Mouse (Mus musculus) embryonic facial prominence, embryonic 13.5 days (tissue): ENCODE measurements around the gene Slc25a10. TPM values are rescaled to one million over a fixed set of nuclear protein-coding genes. Genes with fewer than 3 reads are reported as not detected.

Experiments used
- ATAC-seq: fragments of 200-750 bp; cut with Nextera tagmentation; 2 replicates; pipeline ENCODE4 v1.8.0; 2017; ENCODE audit warnings: low read depth; ENCODE audit not compliant: insufficient number of reproducible peaks, insufficient read depth, low FRiP score, low TSS enrichment
- H3K27ac ChIP-seq: fragments of 300-500 bp; sonication (generic); 2 replicates; pipeline ENCODE4 v1.5.1; 2015; ENCODE audit warnings: moderate library complexity, mild to moderate bottlenecking, inconsistent platforms
- H3K27me3 ChIP-seq: fragments of 300-500 bp; sonication (generic); 2 replicates; pipeline ENCODE4 v1.6.1; 2015; ENCODE audit warnings: mild to moderate bottlenecking, inconsistent platforms
- H3K36me3 ChIP-seq: fragments of 300-500 bp; sonication (generic); 2 replicates; pipeline ENCODE4 v1.6.1; 2015; ENCODE audit warnings: mild to moderate bottlenecking, inconsistent platforms
- H3K4me1 ChIP-seq: fragments of 300-500 bp; sonication (generic); 2 replicates; pipeline ENCODE4 v1.6.1; 2015; ENCODE audit warnings: inconsistent platforms
- H3K4me2 ChIP-seq: fragments of 300-500 bp; sonication (generic); 2 replicates; pipeline ENCODE4 v1.6.1; 2015; ENCODE audit warnings: moderate library complexity, mild to moderate bottlenecking, inconsistent platforms
- H3K4me3 ChIP-seq: fragments of 300-500 bp; sonication (generic); 2 replicates; pipeline ENCODE4 v1.5.1; 2015; ENCODE audit warnings: mild to moderate bottlenecking, inconsistent platforms
- H3K9ac ChIP-seq: fragments of 300-500 bp; sonication (generic); 2 replicates; pipeline ENCODE4 v1.6.1; 2015; ENCODE audit warnings: mild to moderate bottlenecking, inconsistent platforms
- H3K9me3 ChIP-seq: fragments of 300-500 bp; sonication (generic); 2 replicates; pipeline ENCODE4 v1.6.1; 2016; ENCODE audit warnings: inconsistent platforms
- WGBS: fragments of 180-500 bp; shearing (Covaris S2); methylation state at CpG from one replicate; pipeline ENCODE4 v1.1.7; 2015; ENCODE audit warnings: mixed read lengths; 5-methylcytosine and 5-hydroxymethylcytosine counted together
- polyA plus RNA-seq: library from polyadenylated mRNA; unstranded; fragments of >200 nt; fragmentation: Nextera tagmentation; extraction: Ambion mirVana; gene quantifications from 2 replicates; pipeline ENCODE4 v1.2.1, GENCODE M21; 2015

Gene Slc25a10
- polyA plus RNA-seq, 1 experiment from 2014 or later = 54.3 TPM

- WGBS = 8% methylated on average over 47 of the region's 62 CpGs
- ATAC-seq = no peak
These were observed 38.7 kb downstream of the Slc25a10 start, which contains the start of gene Gcgr for GRCm38 (mm10) chr11:120530085-120530964. Gcgr (plus strand) TSS chr11:120530699.

GRCm38 (mm10) chr11:120531646-120532045, 40.0 kb downstream of the Slc25a10 start:
- Histone ChIP-seq H3K4me3 (no peak overlapping the region), H3K27ac (no peak overlapping the region), H3K9me3 (no peaks in the 10 kb centered on the region), H3K36me3 (no peaks in the 10 kb centered on the region), H3K4me2 (no peak overlapping the region), H3K9ac (no peak overlapping the region), H3K4me1 (peaks cover 17% of the 10 kb centered on the region), H3K27me3 (peaks cover 78% of the 10 kb centered on the region)
- ATAC-seq = no peak
- 24% methylated on average over 9 of the region's 9 CpGs for WGBS

More at GRCm38 (mm10) chr11:120530085-120530964, 38.7 kb downstream of the Slc25a10 start, which contains the start of gene Gcgr:
- H3K4me2 ChIP-seq = peak within 1 kb of the TSS; percentile 87
- no peak within 1 kb of the TSS for H3K27ac ChIP-seq
- H3K27me3 ChIP-seq = peaks cover 77% of the 10 kb centered on the region
- peak within 1 kb of the TSS; percentile 48 for H3K4me3 ChIP-seq
- no peaks in the 10 kb centered on the region for H3K36me3 ChIP-seq
- peaks cover 17% of the 10 kb centered on the region for H3K4me1 ChIP-seq
- H3K9me3 ChIP-seq = no peaks in the 10 kb centered on the region
- peak within 1 kb of the TSS; percentile 75 for H3K9ac ChIP-seq

- no peak overlapping the region for H3K4me2 ChIP-seq
- H3K36me3 ChIP-seq = no peaks in the 10 kb centered on the region
- no peak overlapping the region for H3K27ac ChIP-seq
- peaks cover 60% of the 10 kb centered on the region for H3K27me3 ChIP-seq
- peaks cover 21% of the 10 kb centered on the region for H3K4me1 ChIP-seq
- WGBS = 85% methylated on average over 8 of the region's 8 CpGs
- ATAC-seq = no peak
- no peak overlapping the region for H3K9ac ChIP-seq
- H3K4me3 ChIP-seq = no peak overlapping the region
- H3K9me3 ChIP-seq = no peaks in the 10 kb centered on the region
These were observed 42.5 kb downstream of the Slc25a10 start for GRCm38 (mm10) chr11:120534093-120534492.

GRCm38 (mm10) chr11:120535145-120535544, 43.5 kb downstream of the Slc25a10 start:
- Histone ChIP-seq H3K4me3 (no peak overlapping the region), H3K4me2 (no peak overlapping the region), H3K36me3 (no peaks in the 10 kb centered on the region), H3K27me3 (peaks cover 49% of the 10 kb centered on the region), H3K9ac (no peak overlapping the region), H3K4me1 (peaks cover 29% of the 10 kb centered on the region), H3K27ac (no peak overlapping the region), H3K9me3 (no peaks in the 10 kb centered on the region)
- WGBS = 68% methylated on average over 3 of the region's 3 CpGs
- no peak for ATAC-seq

DNA sequence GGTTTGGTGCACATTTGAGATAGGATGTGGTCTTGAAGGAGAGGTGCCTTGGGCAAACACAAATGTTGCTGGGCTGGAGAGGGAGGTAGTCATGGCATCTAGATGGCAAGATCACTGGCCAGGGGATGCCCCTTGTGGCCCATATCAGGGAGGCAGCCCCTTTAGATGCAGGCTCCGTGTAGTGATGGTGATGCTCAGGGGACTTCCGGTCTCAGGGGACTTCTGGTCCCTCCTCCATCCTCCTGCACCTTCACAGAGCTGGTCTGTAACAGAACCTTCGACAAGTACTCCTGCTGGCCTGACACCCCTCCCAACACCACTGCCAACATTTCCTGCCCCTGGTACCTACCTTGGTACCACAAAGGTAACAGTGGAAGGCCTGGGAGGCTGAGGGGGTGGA, 44.2 kb downstream of the Slc25a10 start:
- Histone ChIP-seq H3K36me3 (no peaks in the 10 kb centered on the region), H3K27ac (no peak overlapping the region), H3K9ac (no peak overlapping the region), H3K9me3 (no peaks in the 10 kb centered on the region), H3K4me3 (no peak overlapping the region), H3K27me3 (peaks cover 42% of the 10 kb centered on the region), H3K4me2 (no peak overlapping the region), H3K4me1 (peaks cover 23% of the 10 kb centered on the region)
- no peak for ATAC-seq
- whole genome bisulfite sequencing = 65% methylated on average over 3 of the region's 3 CpGs

DNA sequence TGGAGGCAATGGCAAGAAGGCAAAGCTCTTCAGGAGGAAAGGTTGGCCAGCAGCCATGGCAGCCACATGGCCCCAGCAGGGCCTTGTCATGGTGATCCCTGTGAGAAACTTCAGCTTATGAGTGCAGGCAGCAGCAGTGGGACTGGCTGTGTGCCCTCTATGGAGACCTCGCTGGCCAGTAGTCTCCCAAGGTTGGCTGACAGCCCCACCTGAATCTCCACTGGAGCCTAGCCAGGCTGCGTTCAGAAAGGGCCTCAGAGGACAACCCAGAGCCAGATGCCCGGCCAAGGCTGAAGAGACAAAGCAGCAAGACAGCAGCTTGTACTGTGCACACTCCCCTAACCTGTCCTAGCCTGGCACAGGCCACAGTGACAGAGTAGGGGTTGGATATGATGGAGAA, 46.8 kb downstream of the Slc25a10 start:
- Histone ChIP-seq H3K4me1 (peaks cover 14% of the 10 kb centered on the region), H3K27ac (no peak overlapping the region), H3K4me3 (no peak overlapping the region), H3K27me3 (peaks cover 16% of the 10 kb centered on the region), H3K9ac (no peak overlapping the region), H3K9me3 (no peaks in the 10 kb centered on the region), H3K4me2 (no peak overlapping the region), H3K36me3 (peaks cover 22% of the 10 kb centered on the region)
- ATAC-seq = no peak; the same call in 1 of the 2 replicates
- 82% methylated on average over 3 of the region's 3 CpGs for WGBS

- Histone ChIP-seq H3K4me1 (peaks cover 14% of the 10 kb centered on the region), H3K27ac (no peak overlapping the region), H3K9ac (no peak overlapping the region), H3K36me3 (peaks cover 26% of the 10 kb centered on the region), H3K9me3 (no peaks in the 10 kb centered on the region), H3K4me2 (no peak overlapping the region), H3K27me3 (peaks cover 15% of the 10 kb centered on the region), H3K4me3 (no peak overlapping the region)
- 54% methylated on average over 8 of the region's 8 CpGs for WGBS
- ATAC-seq = no peak
These were observed 47.3 kb downstream of the Slc25a10 start for GRCm38 (mm10) chr11:120538955-120539284.

DNA sequence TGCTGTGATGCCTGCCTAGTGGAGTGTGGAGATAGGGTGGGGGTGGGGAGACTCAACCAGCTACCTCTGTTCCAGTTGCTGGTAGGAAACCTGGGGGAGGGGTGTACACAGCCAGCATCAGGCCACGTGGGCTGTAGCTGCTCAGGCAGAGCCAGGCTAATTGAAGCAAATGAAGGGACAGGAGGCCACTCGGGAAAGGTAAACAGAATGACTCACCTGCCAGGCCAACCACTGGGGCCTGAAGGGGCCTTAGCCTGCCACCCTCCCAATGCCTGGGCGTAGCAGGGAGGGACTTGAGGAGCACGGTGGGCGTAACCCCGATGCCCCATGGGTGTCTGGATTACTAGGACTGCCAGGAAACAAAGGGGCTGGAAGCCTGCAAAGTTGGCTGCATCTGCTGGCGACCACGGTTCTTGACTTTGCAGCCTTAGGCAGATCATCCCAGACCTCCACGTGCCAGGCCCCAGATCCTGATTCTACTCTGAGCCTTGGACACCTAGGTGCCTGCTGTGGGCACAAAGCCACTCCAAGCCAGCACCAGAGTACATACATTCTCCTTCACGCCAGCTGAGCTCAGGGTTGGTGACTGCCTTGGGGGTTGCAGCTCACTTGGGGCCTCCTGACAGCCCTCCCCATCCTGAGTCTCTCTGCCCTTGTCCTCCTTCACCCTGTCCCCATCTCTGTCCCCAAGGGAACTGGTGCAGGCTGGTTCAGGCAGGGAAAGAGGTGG, 47.8 kb downstream of the Slc25a10 start:
- no peak overlapping the region for H3K4me3 ChIP-seq
- peaks cover 31% of the 10 kb centered on the region for H3K36me3 ChIP-seq
- ATAC-seq = no peak
- peaks cover 14% of the 10 kb centered on the region for H3K4me1 ChIP-seq
- H3K27me3 ChIP-seq = peaks cover 10% of the 10 kb centered on the region
- WGBS = 18% methylated on average over 10 of the region's 10 CpGs
- H3K9ac ChIP-seq = peak overlapping the region; percentile 41
- no peaks in the 10 kb centered on the region for H3K9me3 ChIP-seq
- H3K27ac ChIP-seq = peak overlapping the region; percentile 48
- H3K4me2 ChIP-seq = 0 out of 2 replicates have a peak overlapping the region, but pooled peaks have one; percentile 3

- Histone ChIP-seq H3K27ac (no peak overlapping the region), H3K4me1 (peaks cover 19% of the 10 kb centered on the region), H3K4me2 (no peak overlapping the region), H3K36me3 (peaks cover 48% of the 10 kb centered on the region), H3K9me3 (no peaks in the 10 kb centered on the region), H3K27me3 (no peaks in the 10 kb centered on the region), H3K9ac (no peak overlapping the region), H3K4me3 (no peak overlapping the region)
- 41% methylated on average over 4 of the region's 4 CpGs for WGBS
- no peak for ATAC-seq
These were observed 50.3 kb downstream of the Slc25a10 start for GRCm38 (mm10) chr11:120541907-120542306.

DNA sequence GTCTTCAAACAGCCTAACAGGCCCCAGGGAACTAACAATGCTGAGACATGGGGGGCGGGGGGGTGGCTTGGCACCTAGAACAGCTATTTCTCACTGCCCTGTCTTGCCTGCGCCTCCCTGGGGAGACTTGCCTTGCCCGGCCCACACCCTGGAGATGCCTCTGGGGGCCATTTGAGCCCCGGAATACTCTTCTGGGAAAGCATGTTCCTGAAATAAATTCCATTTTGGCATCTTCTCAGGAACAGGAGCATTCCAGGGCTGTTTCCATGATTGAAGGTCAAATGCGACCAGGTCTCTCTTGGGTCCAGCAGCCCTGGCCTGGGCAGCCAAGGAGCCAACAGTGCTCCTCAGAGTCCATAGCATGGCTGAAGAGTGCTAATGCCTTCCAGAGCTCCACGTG, 50.7 kb downstream of the Slc25a10 start:
- no peak for ATAC-seq
- Histone ChIP-seq H3K4me1 (peaks cover 21% of the 10 kb centered on the region), H3K27ac (no peak overlapping the region)

DNA sequence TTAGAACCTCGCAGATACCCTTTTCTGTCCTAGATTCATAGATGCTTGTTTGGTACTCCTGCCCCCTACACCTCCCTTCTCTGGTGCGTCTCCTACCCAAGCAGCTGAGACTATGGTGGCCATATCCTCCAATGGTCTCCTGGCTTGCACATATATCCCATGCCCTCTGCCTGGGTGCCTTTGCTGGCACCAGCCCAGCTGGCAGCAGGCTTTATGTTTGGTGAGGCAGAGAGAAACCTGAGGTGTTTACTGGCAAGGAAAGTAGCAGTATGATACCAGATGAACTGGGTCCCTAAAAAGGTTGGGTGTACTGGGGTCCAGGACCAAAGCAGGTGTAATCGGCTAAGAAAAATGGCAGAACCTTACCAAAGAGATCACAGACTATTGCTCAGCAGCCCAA, 54.3 kb downstream of the Slc25a10 start:
- Histone ChIP-seq H3K27me3 (no peaks in the 10 kb centered on the region), H3K9me3 (no peaks in the 10 kb centered on the region), H3K4me3 (no peak overlapping the region), H3K9ac (no peak overlapping the region), H3K4me1 (peaks cover 32% of the 10 kb centered on the region), H3K27ac (no peak overlapping the region), H3K4me2 (no peak overlapping the region), H3K36me3 (peaks cover 48% of the 10 kb centered on the region)
- no peak for ATAC-seq
- 98% methylated on average over 3 of the region's 3 CpGs for WGBS

More for the DNA sequence above, 50.7 kb downstream of the Slc25a10 start:
- Histone ChIP-seq H3K27me3 (no peaks in the 10 kb centered on the region), H3K9me3 (no peaks in the 10 kb centered on the region), H3K4me3 (no peak overlapping the region), H3K4me2 (no peak overlapping the region), H3K9ac (no peak overlapping the region), H3K36me3 (peaks cover 48% of the 10 kb centered on the region)
- 84% methylated on average over 6 of the region's 6 CpGs for WGBS
